Mouse (Mus musculus): Measurements from ENCODE around the gene Ccdc158. TPM values are rescaled to one million over a fixed set of nuclear protein-coding genes. Genes with fewer than 3 reads are reported as not detected.

Gene Ccdc158
- total RNA-seq, 2 experiments from 2014 or later, result 0.18 to 0.76 TPM

DNA sequence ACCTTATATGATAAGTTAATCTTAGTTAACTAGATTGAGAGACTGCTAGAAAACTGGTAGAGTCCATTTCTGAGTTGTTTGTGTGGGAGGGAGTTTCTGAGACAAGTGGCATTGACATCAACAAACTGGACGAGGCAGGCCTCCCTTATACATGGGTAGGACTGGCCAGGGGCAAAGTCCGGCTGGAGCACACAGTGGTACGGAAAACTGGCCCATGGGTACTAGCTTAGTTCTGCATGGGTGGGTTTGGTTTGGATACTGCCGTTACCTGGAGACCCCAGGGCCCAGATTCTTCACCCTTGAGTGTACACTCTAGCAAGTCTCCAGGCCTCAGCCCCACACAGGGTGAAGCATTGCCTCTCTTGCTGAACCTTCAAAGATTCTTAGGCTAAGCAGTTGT is 62.3 kb downstream of the Ccdc158 start:
- intact Hi-C loops (cut with DNase I), result no loop called here
- no peak for DNase-seq (ENCODE audit: low spot score in 2 of 2)

DNA sequence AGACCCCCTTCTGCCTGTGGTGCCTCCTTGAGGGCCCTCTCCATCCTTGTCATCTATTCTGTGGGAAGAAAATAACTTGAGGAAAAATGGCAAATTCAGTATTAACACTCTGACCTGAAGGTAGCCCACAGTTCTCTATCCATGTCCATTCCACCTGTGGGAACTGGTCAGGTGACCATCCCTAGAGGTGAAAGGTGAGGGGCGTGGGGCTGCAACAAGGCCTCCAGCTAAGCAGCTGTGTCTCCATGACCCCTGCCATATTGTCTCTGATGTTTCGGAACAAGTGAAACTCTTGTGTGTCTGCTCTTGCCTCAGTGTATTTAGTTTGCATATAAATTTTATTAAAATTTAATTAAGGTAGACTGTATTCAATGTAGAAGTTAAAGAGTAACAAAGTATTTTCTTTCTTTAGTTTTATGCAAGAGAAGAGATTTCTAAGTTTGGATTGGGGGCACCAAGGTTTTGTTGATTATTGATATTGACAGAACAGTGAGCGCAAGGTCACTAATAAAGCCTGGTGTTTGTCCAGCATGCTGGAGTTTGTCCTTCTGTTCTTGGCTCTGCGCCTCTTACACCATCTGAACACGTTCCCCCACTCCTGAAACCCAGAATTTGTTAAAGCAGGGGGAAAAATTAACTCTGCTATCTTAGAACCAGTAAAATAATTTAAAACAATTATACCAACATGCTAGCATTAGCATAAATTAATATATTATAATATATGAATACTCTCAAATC is 67.4 kb downstream of the Ccdc158 start:
- DNase-seq (ENCODE audit: low spot score in 2 of 2), result no peak
- intact Hi-C loops (cut with DNase I), result no loop called here

DNA sequence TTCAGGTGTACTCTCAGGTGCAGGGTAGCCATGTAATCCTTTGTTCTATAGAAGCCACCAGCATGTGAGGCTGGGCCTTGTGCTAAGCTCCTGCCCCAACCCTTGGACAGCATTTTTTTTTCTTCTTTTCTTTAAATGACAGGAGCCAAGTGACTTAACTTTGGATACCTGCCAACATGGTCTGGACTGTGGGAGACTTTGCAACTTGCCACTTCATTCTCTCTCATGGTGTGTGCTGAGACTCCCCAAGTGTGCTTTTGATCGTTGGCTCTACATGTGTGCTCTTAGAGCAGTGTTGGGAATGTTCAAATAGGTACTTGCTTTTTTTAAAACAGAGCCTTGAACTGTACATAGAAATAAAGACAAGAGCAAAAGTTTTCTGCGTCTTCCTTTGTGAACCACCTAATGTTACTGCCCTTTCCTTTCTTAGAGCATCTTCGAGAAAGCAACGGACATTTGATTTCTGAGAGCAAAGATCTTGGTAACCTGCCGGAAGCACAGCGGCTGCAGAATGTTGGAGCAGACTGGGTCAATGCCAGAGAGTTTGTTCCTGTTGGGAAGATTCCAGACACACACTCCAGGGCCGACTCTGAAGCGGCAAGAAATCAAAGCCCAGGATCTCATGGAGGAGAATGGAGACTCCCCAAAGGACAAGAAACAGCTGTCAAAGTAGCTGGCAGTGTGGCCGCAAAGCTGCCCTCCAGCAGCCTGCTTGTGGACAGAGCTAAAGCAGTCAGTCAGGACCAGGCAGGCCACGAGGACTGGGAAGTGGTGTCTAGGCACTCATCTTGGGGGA is 70.4 kb downstream of the Ccdc158 start:
- intact Hi-C loops (cut with DNase I), result no loop called here
- no peak for DNase-seq (ENCODE audit: low spot score in 2 of 2)

- DNase-seq (ENCODE audit: low spot score in 2 of 2), result peak; percentile 10 to 11
- intact Hi-C loops (cut with DNase I), result loop anchor here (2.0 kb wide), 1 partner anchor 98 kb away; no protein-coding TSS in a partner anchor
These were observed 72.1 kb downstream of the Ccdc158 start, which contains the start of gene Stbd1 for GRCm38 (mm10) chr5:92602691-92603690. Stbd1 (plus strand) TSS chr5:92603041.

- DNase-seq (ENCODE audit: low spot score in 2 of 2), result peak; percentile 8 to 39
- intact Hi-C loops (cut with DNase I), result no loop called here
These were observed 76.0 kb downstream of the Ccdc158 start for GRCm38 (mm10) chr5:92599030-92599429.

DNA sequence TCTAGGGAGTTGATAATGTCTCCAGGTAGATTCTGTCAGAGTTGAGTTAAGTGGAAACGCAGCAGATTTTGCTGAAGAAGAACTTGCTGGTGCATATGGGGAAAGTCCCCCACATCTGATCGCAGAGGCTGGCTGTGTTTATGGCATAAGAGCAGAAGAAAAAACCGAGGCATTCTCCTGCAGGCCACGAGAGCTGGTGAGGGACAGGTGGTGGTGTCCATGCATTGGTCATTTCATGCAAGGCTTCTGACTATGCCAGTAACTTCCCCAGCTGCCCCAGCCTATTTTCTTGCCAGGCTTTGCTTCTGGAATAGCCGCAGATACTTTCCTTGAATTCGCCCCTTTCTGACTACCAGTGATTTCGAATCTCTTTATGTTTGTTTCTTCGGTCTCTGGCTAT is 78.2 kb downstream of the Ccdc158 start:
- DNase-seq (ENCODE audit: low spot score in 2 of 2), result no peak
- intact Hi-C loops (cut with DNase I), result no loop called here

GRCm38 (mm10) chr5:92595026-92595425 is 80.0 kb downstream of the Ccdc158 start:
- intact Hi-C loops (cut with DNase I), result no loop called here
- no peak for DNase-seq (ENCODE audit: low spot score in 2 of 2)

GRCm38 (mm10) chr5:92585932-92586331 is 89.1 kb downstream of the Ccdc158 start:
- intact Hi-C loops (cut with DNase I), result no loop called here
- no peak for DNase-seq (ENCODE audit: low spot score in 2 of 2)

GRCm38 (mm10) chr5:92579559-92579958 is 95.5 kb downstream of the Ccdc158 start:
- no peak for DNase-seq (ENCODE audit: low spot score in 2 of 2)
- intact Hi-C loops (cut with DNase I), result no loop called here

DNA sequence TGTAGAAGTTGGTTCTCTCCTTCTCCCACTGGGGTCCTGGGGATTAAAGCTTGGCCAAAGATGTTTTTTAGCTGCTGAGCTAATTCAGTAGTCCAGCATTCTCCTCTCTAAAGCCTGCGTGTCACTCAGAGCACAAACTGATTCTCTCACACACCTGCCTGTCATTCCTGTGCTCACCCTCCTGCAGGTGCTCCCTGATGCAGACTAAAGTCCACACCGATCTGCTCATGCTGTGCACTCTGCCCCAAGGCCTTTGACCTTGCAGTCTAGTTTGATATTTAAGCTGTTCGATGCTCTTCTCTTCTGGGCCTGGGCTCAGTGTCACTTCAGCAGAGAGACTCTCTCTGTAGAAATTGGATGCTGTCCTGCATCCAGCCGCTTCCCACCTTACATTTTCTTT is 103.8 kb downstream of the Ccdc158 start:
- no peak for DNase-seq (ENCODE audit: low spot score in 2 of 2)
- intact Hi-C loops (cut with DNase I), result no loop called here

- DNase-seq (ENCODE audit: low spot score in 2 of 2), result peak in 1 of 2 experiments; percentile 41
- intact Hi-C loops (cut with DNase I), result no loop called here
These were observed 113.1 kb downstream of the Ccdc158 start for GRCm38 (mm10) chr5:92562002-92562401.

DNA sequence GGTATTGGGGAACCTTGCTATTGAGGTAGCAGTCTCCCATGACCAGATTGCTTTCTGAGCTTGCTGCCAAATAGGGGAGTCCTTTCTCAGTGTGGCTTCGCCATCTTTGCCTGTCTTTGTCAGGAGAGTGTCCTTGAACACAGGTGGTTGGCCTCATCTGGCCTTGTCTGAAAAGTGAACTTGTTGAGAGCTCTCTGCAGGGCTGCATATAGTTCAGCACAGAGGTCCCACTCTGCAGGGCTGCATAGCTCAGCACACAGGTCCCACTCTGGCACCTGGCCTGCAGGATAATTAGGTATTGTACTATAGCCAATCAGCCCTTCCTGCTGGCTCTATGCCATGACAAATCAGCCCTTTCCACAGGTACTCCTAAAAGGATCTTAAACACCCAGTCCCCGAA is 114.9 kb downstream of the Ccdc158 start:
- intact Hi-C loops (cut with DNase I), result no loop called here
- no peak for DNase-seq (ENCODE audit: low spot score in 2 of 2)

Other genes with a start within 250 kb of the Ccdc158 start
- gene Nup54, start 240.1 kb downstream of the Ccdc158 start, total RNA-seq (2021), result 10 to 100 TPM; 26.4 to 28.7 TPM
- 10 to 100 TPM; 81.9 to 84.5 TPM for gene Scarb2, start 168.4 kb downstream of the Ccdc158 start, total RNA-seq (2021)
- gene Fam47e, start 120.2 kb downstream of the Ccdc158 start, total RNA-seq (2021), result under 1 TPM; 0.30 to 0.34 TPM
- gene Stbd1, start 72.2 kb downstream of the Ccdc158 start, total RNA-seq (2021), result under 1 TPM; 0.71 to 0.87 TPM
- gene Shroom3, start 8.2 kb upstream of the Ccdc158 start, total RNA-seq (2021), result 1 to 10 TPM; 4.4 to 4.9 TPM

Data from left cerebral cortex, postnatal 25 days (tissue).